Mouse (Mus musculus): Measurements from ENCODE around the gene Brpf3. TPM values are rescaled to one million over a fixed set of nuclear protein-coding genes. Genes with fewer than 3 reads are reported as not detected.
"Not testable (repeated sequence)": the region's sequence is repeated elsewhere in the genome, so short reads cannot be mapped to it uniquely, and the experiment has no call there.

Gene Brpf3
- total RNA-seq, 1 experiment from 2014 or later, result 6.7 TPM

- no peak for ATAC-seq (replicated peaks; ENCODE audit: insufficient number of reproducible peaks, low FRiP score, low TSS enrichment, poor library complexity, severe bottlenecking)
These were observed 22.3 kb downstream of the Brpf3 start for GRCm38 (mm10) chr17:28823004-28823745.

DNA sequence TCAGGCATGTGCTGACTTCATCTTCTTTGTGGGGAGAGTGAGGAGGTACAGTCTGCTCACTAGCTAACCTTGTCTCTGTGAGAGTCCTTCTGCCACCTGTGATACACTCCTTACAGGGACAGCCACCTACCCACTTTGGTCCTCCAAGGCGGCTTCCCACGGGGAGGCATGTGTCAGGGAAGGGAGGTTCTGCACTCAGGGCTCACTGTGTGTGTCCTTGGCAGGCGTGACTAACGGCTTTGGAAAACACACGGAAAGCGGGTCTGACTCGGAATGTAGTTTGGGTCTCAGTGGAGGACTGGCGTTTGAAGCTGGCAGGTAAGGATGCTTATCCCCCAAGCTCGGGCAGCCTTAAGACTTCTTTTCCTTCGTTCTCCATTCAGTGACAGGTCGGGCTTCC, 22.9 kb downstream of the Brpf3 start:
- no peak for ATAC-seq (replicated peaks; ENCODE audit: insufficient number of reproducible peaks, low FRiP score, low TSS enrichment, poor library complexity, severe bottlenecking)

- no peak for ATAC-seq (replicated peaks; ENCODE audit: insufficient number of reproducible peaks, low FRiP score, low TSS enrichment, poor library complexity, severe bottlenecking)
These were observed 24.0 kb downstream of the Brpf3 start for GRCm38 (mm10) chr17:28824896-28825295.

DNA sequence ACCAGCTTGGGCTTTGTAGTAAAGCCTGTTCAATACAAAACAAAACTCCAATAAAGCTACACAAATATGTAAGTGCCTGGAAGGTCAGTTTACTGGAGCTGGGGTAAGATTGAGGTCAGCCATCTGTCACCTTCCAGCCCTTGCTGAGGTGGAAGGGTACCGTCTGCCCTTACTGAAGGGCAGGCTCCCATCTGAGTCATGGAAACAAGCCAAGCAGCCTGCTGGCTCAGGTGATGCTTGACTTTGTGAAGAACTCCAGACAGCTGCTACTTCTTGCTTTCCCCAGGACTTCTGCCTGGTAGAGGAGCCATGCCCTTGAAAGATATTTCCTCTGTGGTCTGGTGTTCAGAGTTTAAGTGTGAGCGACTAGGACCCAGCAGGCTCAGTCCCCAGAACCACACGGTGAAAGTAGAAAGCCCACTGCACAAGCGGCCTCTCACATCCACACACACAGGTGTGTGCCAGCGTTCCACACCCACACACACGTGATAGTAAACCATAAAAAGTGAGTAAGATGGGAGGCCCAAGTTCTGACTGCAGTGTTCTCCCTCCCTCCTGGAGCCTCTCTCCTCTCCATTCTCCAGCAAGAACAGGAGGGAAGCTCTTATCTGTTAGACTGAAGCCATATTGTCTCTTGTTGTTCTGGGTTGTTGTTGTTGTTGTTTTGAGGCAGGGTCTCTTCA, 24.6 kb downstream of the Brpf3 start:
- no peak for ATAC-seq (replicated peaks; ENCODE audit: insufficient number of reproducible peaks, low FRiP score, low TSS enrichment, poor library complexity, severe bottlenecking)

GRCm38 (mm10) chr17:28827665-28828231, 26.9 kb downstream of the Brpf3 start:
- ATAC-seq (replicated peaks; ENCODE audit: insufficient number of reproducible peaks, low FRiP score, low TSS enrichment, poor library complexity, severe bottlenecking), result no peak

- ATAC-seq (replicated peaks; ENCODE audit: insufficient number of reproducible peaks, low FRiP score, low TSS enrichment, poor library complexity, severe bottlenecking), result no peak
These were observed 28.2 kb downstream of the Brpf3 start for GRCm38 (mm10) chr17:28829120-28829519.

- no peak for ATAC-seq (replicated peaks; ENCODE audit: insufficient number of reproducible peaks, low FRiP score, low TSS enrichment, poor library complexity, severe bottlenecking)
These were observed 30.2 kb downstream of the Brpf3 start for GRCm38 (mm10) chr17:28831065-28831464.

GRCm38 (mm10) chr17:28832040-28832439, 31.1 kb downstream of the Brpf3 start:
- no peak for ATAC-seq (replicated peaks; ENCODE audit: insufficient number of reproducible peaks, low FRiP score, low TSS enrichment, poor library complexity, severe bottlenecking)

GRCm38 (mm10) chr17:28832875-28833274, 32.0 kb downstream of the Brpf3 start:
- ATAC-seq (replicated peaks; ENCODE audit: insufficient number of reproducible peaks, low FRiP score, low TSS enrichment, poor library complexity, severe bottlenecking), result no peak

- ATAC-seq (replicated peaks; ENCODE audit: insufficient number of reproducible peaks, low FRiP score, low TSS enrichment, poor library complexity, severe bottlenecking), result no peak
These were observed 33.8 kb downstream of the Brpf3 start for GRCm38 (mm10) chr17:28834676-28835075.

DNA sequence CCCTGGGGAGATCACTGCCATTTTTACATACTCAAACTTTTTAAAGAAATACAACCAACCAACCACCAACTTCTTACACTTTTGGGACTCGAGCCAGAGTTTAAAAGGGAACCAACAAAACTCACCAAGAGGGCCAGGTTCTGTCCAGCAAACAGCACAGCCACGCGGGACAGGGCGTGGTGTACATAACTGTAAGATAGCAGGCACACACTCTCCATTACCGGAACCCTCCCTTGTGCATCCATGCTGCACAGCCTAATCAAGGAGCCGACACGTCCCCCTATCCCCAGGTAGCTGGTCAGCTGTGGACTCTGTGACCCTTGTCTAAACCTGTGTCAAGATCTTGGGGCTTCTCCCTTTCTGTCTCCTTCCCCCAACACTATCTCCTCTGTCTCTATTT, 37.0 kb downstream of the Brpf3 start:
- no peak for ATAC-seq (replicated peaks; ENCODE audit: insufficient number of reproducible peaks, low FRiP score, low TSS enrichment, poor library complexity, severe bottlenecking)

DNA sequence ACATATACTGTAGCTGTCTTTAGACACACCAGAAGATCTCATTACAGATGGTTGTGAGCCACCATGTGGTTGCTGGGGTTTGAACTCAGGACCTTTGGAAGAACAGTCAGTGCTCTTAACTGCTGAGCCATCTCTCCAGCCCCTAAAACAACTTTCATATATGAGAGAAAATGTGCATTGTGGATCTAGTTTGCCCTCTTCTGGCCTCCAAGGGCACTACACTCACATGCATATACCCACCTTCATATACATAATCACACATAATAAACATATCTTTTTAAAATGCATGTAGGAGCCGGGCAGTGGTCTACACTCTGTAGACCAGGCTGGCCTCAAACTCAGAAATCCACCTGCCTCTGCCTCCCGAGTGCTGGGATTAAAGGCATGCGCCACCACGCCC, 41.1 kb downstream of the Brpf3 start:
- not testable (repeated sequence) for ATAC-seq (replicated peaks; ENCODE audit: insufficient number of reproducible peaks, low FRiP score, low TSS enrichment, poor library complexity, severe bottlenecking)

GRCm38 (mm10) chr17:28843665-28844064, 42.8 kb downstream of the Brpf3 start:
- no peak for ATAC-seq (replicated peaks; ENCODE audit: insufficient number of reproducible peaks, low FRiP score, low TSS enrichment, poor library complexity, severe bottlenecking)

DNA sequence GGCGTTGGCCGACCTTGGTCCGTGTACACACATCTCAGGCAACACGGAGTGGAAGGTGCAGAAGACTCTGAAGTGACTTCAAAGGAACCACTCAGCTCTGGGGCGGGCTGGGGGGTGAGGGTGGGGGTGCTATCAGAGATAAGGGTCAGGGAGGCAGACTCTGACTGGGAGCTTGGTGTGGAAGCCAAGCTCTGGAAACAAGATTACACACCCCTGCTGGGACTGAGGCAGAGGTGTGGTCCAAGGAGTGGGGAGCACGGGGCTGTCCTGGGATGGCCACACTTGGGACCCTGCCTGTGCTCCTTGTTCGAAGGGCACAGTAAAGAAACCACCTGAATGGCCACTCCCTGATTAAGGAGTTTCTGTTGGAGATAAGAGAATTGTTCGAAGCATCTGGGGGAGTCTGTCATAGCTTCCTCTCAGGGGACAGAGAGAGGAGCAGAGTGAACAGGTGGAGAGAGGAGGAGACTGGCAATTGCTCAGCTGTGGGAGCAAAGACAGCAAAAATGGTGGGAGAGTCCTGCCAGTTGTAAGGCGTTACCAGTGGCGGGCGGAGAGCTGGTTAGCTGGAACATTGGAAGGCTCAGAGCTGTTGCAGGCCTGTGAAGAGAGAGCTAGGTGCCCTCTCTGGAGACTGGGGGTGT, 46.2 kb downstream of the Brpf3 start:
- no peak for ATAC-seq (replicated peaks; ENCODE audit: insufficient number of reproducible peaks, low FRiP score, low TSS enrichment, poor library complexity, severe bottlenecking)

GRCm38 (mm10) chr17:28850511-28850910, 49.6 kb downstream of the Brpf3 start:
- no peak for ATAC-seq (replicated peaks; ENCODE audit: insufficient number of reproducible peaks, low FRiP score, low TSS enrichment, poor library complexity, severe bottlenecking)

DNA sequence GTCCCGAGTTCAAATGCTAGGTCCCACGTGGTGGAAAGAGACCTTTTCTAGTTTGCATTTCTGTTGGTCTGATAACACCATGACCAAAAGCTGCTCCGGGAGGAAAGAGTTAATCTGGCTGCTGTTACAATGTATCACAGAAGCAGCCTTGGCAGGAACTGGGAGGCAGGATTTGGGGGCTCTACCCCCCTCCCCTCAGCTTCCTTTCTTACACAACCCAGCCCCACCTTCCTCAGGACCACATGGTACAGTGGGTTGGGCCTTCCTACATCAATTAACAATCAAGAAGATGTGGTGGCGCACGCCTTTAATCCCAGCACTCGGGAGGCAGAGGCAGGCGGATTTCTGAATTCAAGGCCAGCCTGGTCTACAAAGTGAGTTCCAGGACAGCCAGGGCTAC, 53.5 kb downstream of the Brpf3 start:
- no peak for ATAC-seq (replicated peaks; ENCODE audit: insufficient number of reproducible peaks, low FRiP score, low TSS enrichment, poor library complexity, severe bottlenecking)

GRCm38 (mm10) chr17:28855166-28855885, 54.4 kb downstream of the Brpf3 start:
- ATAC-seq (replicated peaks; ENCODE audit: insufficient number of reproducible peaks, low FRiP score, low TSS enrichment, poor library complexity, severe bottlenecking), result no peak

DNA sequence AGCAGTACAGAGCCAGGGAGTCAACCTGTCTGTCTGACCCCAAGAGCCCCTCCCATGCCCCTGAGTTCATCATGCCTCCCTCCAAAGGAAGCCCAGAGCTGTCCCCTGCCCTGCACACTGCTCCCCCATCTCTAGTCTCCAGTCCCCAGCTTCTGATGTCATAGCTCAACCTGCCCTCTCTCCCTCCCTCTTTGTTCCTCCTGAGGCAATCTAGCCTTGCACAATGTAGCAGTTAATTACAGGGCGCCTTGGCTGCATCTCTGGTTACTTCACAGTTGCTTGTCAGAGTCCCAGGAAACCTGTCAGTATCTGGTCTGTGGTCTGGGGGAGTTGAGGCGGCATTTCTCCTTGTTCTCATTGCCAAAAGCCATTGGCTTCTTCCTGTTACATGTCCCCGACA, 55.1 kb downstream of the Brpf3 start:
- ATAC-seq (replicated peaks; ENCODE audit: insufficient number of reproducible peaks, low FRiP score, low TSS enrichment, poor library complexity, severe bottlenecking), result peak; percentile 63

GRCm38 (mm10) chr17:28858205-28858604, 57.3 kb downstream of the Brpf3 start, which contains the start of gene Pnpla1:
Gene Pnpla1, plus strand, starts transcription at chr17:28858411.
- ATAC-seq (replicated peaks; ENCODE audit: insufficient number of reproducible peaks, low FRiP score, low TSS enrichment, poor library complexity, severe bottlenecking), result no peak

Measured in monocyte, adult 5-6 weeks (primary cell).